Mouse (Mus musculus) urinary bladder, adult 2 months (tissue): ENCODE results near the gene Iba57. TPM values are rescaled to one million over a fixed set of nuclear protein-coding genes. Genes with fewer than 3 reads are reported as not detected.
"Not testable (repeated sequence)": the region's sequence is repeated elsewhere in the genome, so short reads cannot be mapped to it uniquely, and the experiment has no call there.

Experiments
- DNase-seq: peaks from one replicate; pipeline ENCODE4 v3.0.0; 2022; ENCODE audit warnings: low spot score
- polyA plus RNA-seq: library from polyadenylated mRNA; depleted of rRNA; stranded (reverse); fragments of >200 nt; gene quantifications from 2 replicates; pipeline ENCODE4 v1.2.3, GENCODE M21; 2012; rRNA removed

Iba57 gene
- 3.8 and 4.0 TPM in 2 replicates for polyA plus RNA-seq

DNA sequence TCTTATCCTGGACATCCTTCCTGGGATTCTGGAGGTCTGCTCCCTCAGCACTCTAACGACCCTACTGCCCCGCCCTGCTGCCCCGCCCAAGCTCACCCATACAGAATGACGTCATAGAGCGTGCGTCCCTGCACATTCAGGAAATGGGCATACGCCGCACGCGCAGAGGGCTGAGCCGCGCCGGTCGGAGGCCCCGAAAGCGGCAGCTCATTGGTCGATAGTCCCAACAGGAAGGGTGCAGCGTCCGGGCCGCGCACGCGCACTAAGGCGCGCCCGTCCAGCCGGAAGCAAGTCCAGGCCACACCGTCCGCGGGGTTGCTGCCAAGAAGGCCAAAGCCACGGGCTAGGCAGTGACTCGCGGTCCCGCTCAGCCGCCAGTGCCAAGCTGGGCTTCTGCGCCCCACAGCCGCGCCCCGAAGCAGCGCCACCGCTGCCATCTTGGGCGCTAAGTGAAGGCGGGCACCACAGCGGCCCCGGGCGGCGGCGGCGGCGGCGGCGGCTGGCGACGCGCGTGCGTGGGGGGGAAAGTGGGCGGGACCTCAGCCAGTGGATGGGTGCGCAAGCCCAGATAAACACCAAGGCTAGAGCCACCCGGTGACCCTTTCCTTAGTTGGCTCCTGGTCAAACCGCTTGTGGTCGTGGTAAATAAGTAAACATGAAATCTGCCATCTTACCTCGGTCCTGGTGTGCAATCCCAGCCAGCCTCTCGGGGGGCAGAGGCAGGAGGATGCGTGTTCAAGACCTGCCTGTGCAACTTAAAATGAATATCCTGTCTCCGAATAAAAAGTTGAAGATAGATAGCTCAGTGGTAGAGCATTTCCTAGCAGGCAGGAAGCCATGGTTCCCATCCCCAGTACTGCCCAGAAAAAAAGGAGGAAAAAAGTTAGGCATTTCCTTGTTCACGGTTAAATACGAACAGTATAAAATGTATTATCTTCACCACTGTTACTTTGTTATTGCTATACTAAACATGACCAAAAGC, at the start of gene Iba57:
Iba57 (minus strand) TSS at position 485 of the 982 bp plus-strand sequence.
- DNase-seq = peak; percentile 99

DNA sequence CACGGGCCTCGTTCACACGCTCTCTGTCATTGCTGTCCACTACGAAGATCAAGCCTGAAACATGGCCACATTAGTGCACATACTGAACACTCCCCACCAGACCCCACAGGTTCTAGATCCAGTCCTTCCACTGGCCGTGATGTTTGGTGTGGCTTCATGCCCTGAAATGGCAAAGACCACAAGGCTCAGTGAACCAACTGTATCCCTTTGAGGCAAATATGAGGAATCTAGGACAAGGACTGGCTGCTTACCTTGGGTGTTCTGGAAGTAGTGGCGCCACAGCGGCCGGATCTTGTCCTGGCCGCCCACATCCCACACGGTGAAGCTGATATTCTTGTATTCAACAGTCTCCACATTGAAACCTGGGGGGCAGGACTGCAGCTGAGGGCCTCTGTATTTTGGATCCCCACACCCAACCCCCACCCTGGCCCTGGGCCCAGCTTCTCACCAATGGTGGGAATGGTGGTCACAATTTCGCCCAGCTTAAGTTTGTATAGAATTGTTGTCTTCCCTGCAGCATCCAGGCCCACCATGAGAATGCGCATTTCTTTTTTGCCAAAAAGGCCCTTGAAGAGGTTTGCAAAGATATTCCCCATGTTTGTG, 49.5 kb upstream of the Iba57 start:
- no peak for DNase-seq

DNA sequence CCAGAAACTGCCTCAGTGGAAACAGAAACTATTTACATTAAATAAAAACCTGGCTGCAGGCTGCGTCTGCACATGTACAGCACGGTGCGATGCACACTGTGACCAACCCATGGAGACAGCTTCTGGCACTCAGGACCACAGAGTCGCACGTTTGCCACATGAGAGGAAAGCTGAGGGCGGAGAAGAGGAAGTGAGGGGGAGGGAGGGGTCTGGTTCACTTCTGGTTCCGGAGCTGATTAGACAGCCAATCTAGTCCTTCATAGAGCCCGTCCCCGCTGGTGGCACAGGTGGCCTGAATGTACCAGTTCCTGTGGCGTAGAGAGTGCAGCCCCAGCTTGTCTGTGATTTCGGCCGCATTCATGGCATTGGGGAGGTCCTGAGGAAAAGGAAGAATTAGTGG, 48.8 kb upstream of the Iba57 start:
- not testable (repeated sequence) for DNase-seq

DNA sequence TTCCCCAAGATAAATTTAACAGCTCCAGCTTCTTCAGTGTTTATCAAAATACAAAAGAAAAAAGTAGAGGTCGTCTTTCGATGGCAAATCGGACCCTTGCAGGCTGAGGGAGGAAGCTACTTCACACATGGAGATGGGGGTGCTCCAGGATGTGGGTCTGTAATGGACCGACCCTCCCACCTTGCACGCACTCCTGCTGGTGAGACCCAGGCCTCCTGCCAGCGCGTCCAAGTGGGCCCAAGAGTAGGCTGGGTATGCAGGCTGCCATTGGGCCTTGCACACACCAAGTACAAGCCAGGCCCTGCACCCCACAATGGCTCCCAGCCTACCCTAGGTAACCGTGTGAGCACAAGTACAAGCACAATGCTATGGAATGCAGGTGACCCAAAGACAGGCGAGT, 48.0 kb upstream of the Iba57 start:
- not testable (repeated sequence) for DNase-seq

- DNase-seq = no peak
Measured at GRCm38 (mm10) chr11:59210020-59210419, 46.5 kb upstream of the Iba57 start.

DNA sequence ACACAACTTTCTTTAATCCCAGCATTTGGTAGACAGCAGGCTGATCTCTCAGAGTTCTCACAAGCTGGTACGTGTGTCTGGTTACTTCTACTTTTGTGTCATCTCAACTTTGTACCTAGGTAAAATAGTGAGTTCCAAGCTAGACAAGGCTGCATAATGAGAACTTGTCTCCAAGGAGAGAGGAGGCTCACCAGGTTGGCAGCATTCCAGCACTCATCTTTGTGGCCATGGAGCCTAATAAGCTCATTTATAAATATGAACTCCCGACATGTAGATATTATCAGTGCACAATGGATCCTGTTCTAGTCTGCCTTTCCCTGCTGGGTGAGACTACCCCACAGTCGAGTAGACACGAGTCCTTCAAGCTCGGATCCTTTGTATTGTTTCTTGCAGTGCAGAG, 46.0 kb upstream of the Iba57 start:
- DNase-seq = no peak

- peak; percentile 52 for DNase-seq
Measured at GRCm38 (mm10) chr11:59209003-59209441, 45.5 kb upstream of the Iba57 start.

DNA sequence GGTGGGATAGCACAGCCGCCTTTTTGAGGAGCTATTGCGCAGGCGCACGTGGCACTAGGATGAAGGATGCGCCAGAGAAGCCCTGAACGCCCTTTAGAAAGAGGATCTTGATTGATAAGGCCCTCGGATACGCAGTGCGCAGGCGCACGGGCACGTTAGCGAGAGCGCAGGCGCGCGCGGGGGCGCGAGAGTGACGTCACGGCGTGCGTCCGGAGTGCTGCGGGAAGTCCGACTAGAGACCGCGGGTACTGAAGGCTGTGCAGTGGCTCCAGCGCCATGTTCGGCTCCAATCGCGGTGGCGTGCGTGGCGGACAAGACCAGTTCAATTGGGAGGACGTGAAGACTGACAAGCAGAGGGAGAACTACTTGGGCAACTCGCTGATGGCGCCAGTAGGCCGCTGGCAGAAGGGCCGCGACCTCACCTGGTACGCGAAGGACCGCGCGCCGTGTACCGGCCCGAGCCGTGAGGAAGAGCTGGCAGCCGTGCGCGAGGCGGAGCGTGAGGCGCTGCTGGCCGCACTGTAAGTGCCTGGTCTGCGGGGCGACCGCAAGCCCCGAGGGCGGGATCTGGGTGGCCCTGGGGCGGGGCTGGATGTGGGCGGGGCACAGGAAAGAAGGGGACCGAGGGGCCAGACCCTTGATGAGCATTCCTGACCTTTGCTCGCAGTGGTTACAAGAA, 44.8 kb upstream of the Iba57 start, which contains the start of gene 2310033P09Rik:
2310033P09Rik (plus strand) TSS at position 169 of the 679 bp plus-strand sequence.
- peak; percentile 84 for DNase-seq

- peak; percentile 82 for DNase-seq
Measured at GRCm38 (mm10) chr11:59202081-59202995, 38.8 kb upstream of the Iba57 start, which contains the start of gene Mrpl55. TSS of gene Mrpl55 (plus strand) at chr11:59202486.

DNA sequence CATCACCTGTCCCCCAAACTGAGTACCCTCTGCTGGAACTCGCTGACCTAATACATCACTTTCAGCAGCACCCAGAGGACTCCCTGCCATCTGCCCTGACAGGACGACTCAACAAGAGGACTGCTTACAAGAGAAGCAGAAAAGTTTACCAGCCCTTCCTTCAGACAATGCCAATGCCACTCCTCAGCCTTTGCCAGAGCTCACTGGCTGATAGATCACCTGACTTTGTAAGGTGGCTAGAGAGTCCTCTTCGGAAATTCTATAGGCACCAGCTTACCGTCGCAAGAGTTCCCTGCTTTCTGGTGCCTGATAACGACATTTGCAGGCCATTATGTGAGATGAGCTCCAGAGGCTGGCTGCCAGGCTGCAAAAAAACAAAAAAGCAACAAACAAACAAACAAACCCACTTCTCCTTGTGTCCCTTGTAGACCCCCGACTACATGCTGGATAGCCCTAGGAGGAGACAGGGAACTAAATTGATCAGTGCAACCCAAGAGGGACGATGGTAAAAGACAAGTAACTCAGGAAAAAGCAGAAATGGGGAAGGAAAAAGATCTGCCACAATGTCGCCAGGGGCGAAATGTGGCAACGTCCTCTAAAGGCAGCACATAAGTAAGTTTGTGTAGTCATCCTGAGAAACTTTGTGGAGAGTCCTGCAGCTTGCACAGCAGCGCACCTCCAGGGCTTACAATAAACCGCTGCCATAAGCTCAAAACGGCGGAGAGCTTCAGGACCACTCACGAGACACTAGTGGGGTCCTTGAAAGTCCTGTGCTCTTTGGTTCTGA, 37.9 kb upstream of the Iba57 start:
- DNase-seq = no peak

DNA sequence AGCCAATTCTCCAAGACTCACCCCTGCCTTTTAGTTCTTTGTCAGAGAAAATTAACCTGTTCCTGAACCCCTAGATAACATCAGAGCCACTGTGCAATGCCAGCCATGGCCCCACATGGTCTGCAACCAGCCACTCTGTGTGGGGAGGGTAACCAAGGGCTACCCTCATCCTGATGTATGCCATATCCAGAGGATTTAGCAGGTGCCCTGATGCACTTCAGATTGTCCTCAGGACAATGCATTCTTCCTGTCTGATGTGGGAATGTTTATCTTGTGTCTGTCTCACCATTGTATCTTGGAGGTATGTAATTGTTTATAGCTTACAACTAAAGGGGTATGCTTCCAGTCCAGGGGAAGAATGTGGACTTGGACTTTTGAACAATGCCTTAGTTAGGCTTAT, 32.7 kb upstream of the Iba57 start:
- DNase-seq = no peak

- DNase-seq = no peak
Measured at GRCm38 (mm10) chr11:59192059-59192386, 28.5 kb upstream of the Iba57 start, which contains the start of gene Guk1. TSS of gene Guk1 (minus strand) at chr11:59192212.

GRCm38 (mm10) chr11:59191231-59192058, 27.9 kb upstream of the Iba57 start:
- DNase-seq = peak; percentile 91

- no peak for DNase-seq
Measured at GRCm38 (mm10) chr11:59187706-59188105, 24.2 kb upstream of the Iba57 start.

DNA sequence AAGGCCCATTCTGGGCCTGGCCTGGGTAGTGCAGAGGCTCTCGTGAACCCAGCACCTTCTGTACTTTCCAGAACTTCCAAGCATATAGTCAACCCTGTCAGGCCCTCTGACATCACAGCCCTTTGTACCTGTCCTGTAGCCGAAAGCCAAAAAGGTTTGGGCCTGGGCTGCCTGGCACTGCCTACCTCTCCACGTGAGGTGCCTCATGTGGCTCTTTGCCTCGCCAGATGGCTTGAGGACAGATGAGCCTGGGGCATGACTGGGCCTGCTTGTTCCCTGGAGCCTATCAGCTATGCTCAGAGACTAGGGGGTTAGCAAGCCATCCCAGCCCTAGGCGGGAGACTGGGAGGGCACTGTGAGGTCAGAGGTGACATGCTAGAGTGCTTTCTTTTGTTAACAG, 22.0 kb upstream of the Iba57 start:
- no peak for DNase-seq

GRCm38 (mm10) chr11:59183821-59184220, 20.3 kb upstream of the Iba57 start:
- no peak for DNase-seq

DNA sequence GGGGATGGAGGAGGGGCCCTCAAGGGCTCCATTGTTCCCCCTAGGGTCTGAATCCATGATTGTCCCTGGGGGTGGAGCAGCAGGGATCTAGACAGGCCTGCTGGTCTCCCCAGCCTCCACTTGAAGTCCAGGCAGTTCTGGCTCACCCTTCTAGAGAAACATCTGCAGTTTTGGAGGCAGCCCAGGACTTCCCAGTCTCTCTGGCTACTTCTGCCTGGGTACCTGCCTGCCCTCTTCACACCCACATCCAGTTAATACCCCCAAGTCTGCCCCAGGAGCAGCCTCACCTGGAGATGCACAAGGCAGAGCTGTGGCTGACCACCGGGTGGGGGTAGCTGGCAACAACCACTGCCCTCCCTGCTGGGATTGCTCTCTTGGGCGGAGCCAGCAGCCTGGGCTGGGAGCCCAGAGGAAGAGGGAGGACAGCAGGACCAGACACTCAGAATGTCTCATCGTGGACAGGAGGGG, 19.4 kb upstream of the Iba57 start, which contains the start of gene Gjc2:
Gjc2 (minus strand) TSS at position 350 of the 468 bp plus-strand sequence.
- no peak for DNase-seq

- no peak for DNase-seq
Measured at GRCm38 (mm10) chr11:59176921-59177320, 13.4 kb upstream of the Iba57 start.

- no peak for DNase-seq
Measured at GRCm38 (mm10) chr11:59176475-59176874, 12.9 kb upstream of the Iba57 start.
